Mouse (Mus musculus) retina, embryonic 14.5 days (tissue): ENCODE results near the gene Npcd.

Experiments used
- DNase-seq: peaks from one replicate; pipeline ENCODE4 v3.0.0-alpha.2; 2015; ENCODE audit warnings: low spot score

Npcd gene

GRCm38 (mm10) chr15:79803533-79804351 lies 30.3 kb downstream of the Npcd start:
- DNase-seq = peak; percentile 66

GRCm38 (mm10) chr15:79802304-79802703 lies 31.7 kb downstream of the Npcd start:
- no peak for DNase-seq

GRCm38 (mm10) chr15:79801646-79802045 lies 32.4 kb downstream of the Npcd start:
- DNase-seq = no peak

GRCm38 (mm10) chr15:79800701-79801100 lies 33.3 kb downstream of the Npcd start:
- DNase-seq = no peak

- DNase-seq = no peak
These were observed 35.4 kb downstream of the Npcd start for GRCm38 (mm10) chr15:79798591-79798990.

DNA sequence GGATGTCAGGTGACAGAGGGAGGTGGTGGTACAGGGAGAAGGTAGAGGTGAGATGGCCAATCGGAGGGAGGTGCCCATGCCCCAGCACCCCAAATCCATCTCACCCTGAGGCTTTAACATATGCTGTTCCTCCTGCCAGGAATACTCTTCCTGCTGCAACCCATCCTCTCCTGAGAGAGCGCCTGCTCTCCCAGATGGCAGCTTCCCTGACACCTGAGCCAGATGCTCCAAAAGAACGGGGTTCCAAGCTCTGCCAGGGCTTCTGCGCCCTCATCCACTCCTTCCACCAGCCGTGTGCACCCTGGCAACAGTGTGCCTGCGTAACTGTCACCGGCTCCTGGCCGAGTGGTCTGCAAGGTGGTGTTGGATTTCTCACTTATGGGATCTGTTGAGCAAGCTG lies 36.4 kb downstream of the Npcd start:
- no peak for DNase-seq

- no peak for DNase-seq
These were observed 36.9 kb downstream of the Npcd start for GRCm38 (mm10) chr15:79797096-79797495.

GRCm38 (mm10) chr15:79796256-79796655 lies 37.8 kb downstream of the Npcd start:
- DNase-seq = no peak

DNA sequence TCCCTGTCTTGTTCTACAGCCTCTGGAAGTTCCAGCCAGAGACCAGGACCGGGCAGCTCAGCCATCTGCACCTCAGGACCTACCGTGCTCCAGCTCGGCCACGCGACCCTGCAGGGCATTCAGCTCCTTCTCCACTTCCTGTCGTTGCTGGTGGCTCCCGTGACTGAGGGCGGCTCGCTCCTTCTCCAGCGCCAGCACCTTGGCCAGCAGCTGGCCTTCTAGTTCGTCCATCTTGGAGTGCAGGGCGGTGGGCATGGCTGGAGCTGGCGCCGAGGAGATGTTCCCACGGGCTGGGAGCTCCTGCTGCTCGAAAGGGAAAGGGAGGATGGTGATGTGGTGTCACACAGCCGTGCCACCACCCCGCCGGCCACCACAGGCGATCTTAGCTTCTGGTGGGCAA lies 39.9 kb downstream of the Npcd start:
- DNase-seq = no peak

DNA sequence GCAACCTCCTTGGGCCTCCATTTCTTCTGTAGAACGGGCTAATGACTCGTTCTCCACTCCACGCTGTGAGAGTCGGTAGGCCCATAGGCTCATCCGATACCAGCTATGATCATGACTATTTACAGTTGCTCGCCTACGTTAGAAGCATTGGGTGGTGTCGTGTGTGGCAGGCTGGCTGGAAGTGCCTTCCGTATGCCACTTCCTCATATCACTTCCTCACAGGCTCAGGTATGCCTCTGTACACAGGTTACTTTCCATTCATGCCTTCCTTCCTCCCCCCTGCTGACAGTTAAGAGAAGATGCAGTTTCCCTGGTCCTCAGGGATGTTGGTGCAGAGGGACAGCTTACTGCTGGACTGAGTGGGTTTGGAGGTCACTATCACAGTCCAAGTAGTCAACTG lies 41.0 kb downstream of the Npcd start:
- no peak for DNase-seq

- peak; percentile 61 for DNase-seq
These were observed 41.6 kb downstream of the Npcd start for GRCm38 (mm10) chr15:79792455-79792854.

- peak; percentile 84 for DNase-seq
These were observed 42.5 kb downstream of the Npcd start for GRCm38 (mm10) chr15:79791502-79791901.

DNA sequence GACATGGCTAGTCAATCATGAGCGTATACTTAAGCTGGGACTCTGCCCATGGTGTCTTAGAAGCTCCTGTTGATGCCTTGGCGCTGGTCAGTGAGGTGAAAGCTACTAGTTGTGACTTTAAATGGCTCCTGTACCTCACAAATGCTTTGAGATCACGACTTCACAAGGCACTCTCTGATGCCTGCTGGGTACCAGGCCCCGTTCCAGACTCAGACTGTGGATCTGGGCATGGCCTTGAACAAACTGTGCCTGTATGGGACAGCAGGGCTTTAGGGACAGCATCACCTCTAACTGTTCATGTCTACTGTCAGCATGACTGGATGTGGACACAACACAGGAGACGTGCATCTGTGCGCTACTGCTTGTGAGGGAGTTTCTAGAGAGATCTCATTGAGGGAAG lies 43.1 kb downstream of the Npcd start:
- DNase-seq = no peak

DNA sequence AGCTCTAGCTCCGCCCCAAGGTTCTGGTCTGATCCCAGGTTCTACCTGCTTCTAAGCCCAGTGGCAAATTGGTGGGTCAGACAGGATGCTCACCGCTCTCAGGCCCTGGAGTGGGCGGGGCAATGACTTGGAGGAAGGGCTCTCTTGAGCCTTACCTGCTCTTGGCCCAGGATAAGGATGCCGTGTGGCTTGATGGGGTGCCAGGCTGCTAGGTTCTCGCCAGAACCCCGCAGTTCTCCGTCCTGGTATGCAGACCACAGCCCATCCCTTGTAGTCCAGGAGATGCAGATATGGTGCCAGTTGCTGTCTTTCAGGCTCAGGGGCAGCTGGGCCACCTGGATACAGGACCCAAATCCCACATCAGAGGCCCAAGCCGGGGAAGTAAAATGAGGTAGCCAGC lies 43.9 kb downstream of the Npcd start:
- no peak for DNase-seq

GRCm38 (mm10) chr15:79787815-79788214 lies 46.2 kb downstream of the Npcd start:
- DNase-seq = peak; percentile 32

GRCm38 (mm10) chr15:79785056-79785455 lies 49.0 kb downstream of the Npcd start:
- no peak for DNase-seq

DNA sequence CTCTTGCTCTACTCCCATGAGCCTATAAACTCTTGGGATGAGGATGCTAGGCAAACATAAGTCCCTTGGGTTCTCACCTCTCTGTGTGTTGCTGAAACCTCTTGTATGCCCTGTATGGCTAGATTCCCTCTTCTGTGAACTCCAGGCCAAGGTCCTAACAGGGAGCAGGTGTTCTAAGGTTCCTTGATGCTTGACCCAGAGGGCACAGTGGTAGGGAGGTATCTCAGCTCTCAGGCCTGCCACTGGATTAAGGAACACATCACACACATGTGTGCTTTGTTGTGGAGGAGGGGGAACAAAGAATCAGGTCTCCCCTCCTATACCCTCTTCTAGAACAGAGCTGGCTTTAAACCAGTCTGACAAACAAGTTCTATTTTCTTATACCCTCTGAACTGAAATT lies 56.3 kb downstream of the Npcd start, which contains the start of gene Dnal4:
TSS of gene Dnal4 (minus strand) at position 101 of the 400 bp plus-strand sequence.
- no peak for DNase-seq

GRCm38 (mm10) chr15:79775662-79776061 lies 58.4 kb downstream of the Npcd start:
- no peak for DNase-seq

GRCm38 (mm10) chr15:79774117-79775027 lies 59.7 kb downstream of the Npcd start:
- DNase-seq = peak; percentile 99

- DNase-seq = no peak
These were observed 63.3 kb downstream of the Npcd start for GRCm38 (mm10) chr15:79770629-79771240.

- no peak for DNase-seq
These were observed 65.7 kb downstream of the Npcd start for GRCm38 (mm10) chr15:79768302-79768701.

- DNase-seq = no peak
These were observed 66.6 kb downstream of the Npcd start for GRCm38 (mm10) chr15:79767327-79767961.
